Mouse (Mus musculus) layer of hippocampus, adult 18-20 months (tissue): ENCODE measurements at regions not wholly inside any gene's neighbourhood (a gene's known extent, or its start where the extent isn't known, plus 50 kb on each side); places are given as distances from the start of the nearest gene placed in this dataset.
A peak's percentile ranks its signal among the peaks of the same experiment; 100 is the strongest.

Experiments used
- DNase-seq, 2 experiments: peaks; one replicate each; pipeline ENCODE4 v3.0.0; 2022; ENCODE audit warnings: low spot score in 2 of 2

DNA sequence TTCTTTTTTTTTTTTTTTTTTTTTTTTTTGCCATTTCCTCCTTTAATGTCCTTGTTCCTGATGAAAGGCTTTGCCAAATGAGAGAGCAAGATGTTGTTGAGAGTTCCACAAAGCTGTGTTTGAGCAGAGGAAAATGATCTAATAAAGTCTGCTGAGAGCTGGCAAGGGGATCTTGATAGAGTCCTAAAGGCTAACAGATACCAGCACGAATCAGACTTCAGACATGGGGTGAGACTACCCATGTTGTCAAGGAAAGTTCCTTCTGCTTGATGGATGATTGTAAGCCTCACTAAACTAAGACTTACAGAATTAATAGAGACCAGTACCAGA, 665.2 kb upstream of the Fam92a start:
- no peak for DNase-seq

DNA sequence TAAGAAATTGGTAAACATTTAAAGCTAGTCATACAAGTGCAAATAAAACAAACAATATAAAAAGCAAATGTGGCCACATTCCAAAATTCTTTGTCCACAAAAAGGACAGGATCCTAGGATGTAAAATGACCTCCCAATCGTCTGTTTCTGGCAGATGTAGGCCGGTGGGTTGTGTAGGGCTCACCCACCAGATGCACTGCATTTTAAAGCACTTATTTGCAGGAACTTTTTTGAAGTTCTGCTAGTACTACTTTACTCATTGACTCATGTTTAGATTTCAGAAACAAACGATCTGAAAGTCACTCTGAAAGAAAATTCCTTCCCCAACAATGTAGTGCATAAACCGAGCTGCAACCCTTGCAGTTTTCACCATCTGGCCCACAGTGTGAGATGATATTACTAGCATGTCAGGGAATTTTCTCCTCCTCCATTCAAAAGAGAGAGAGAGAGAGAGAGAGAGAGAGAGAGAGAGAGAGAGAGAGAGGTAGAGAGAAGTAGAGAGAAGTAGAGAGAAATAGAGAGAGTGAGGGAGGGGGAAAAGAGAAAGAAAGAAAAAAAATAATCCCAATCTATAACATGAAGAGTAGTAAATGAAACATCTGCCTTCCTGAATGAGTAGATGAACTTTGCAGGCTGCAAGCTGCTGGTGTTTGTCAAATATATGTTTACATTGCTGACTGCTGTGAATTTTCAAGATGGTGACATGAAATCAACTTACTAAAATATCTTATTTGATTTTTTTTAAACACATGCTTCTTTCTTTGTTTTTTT, 664.7 kb upstream of the Fam92a start:
- no peak for DNase-seq

DNA sequence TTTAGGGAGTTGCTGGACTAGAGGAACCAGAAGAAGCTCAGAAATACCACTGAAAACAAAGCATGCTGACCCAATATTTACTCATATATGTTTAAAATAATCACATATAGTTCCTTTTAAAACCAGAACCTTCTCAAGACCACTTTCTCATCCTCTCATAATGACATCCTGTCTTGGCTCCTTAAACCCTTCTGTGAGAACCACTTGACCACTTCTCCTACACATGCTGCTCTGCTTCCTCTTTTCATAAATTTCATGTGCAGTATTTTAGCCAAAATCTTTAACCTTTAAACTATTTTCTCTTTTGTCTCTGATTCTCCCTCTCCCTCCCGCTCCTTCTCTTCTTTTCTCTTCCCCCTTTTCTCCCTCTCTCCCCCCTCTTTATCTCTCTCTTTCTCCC, 654.6 kb upstream of the Fam92a start:
- no peak for DNase-seq

DNA sequence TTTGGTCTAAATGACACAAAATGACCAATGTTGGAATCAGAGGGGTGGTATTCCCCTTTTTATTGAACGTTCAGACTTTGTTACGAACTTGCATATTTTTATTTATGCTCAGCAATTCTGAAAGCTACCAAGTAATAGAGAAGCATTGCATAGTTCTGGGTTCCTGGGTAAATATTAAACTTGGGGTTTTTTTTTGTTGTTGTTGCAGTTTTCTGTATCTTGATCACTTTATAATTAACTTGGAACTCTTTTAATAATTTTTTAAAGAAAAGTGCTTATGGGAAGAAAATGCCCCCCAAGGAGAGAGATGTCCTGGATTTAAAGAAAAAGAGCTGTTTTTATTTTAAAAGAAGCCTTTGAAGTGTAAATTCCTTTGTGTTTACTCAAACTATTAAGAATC, 642.4 kb upstream of the Fam92a start:
- no peak for DNase-seq

DNA sequence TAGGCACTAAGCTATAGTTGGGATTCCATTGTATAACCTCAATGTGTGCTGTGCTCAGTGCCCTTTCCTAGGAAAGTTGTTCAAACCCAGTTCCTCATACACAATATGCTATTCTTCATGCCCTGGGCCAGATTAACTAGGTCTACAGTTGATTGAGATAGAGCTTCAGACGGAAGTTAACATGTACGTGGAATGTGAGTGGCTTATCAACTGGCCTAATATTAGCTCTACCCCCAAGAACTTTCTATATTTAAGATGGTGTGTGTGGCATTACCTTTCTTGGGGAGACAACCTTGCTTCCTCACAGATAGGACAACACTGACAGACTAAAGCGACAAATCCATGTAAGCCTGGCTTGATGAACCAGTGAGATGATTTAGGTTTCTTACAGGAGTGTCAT, 629.4 kb upstream of the Fam92a start:
- DNase-seq = no peak

DNA sequence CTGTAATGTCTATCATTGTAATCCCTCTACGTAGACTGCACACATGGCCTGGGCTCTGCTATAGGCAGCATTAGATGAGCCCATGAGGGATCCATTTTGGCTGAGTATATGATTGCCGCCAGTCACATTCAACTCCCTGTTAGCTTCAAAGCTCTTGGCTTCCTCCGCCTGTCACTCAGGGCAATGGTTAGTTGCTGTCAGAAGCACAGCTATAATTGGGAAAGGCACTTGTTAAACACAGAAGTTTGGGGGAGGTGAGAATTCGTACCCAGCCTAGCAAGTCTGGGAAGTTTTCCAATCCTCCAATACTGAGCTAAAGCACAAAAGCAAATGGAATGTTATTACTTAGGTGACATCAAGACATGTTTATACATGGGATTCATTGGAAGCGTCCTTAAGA, 627.7 kb upstream of the Fam92a start:
- DNase-seq = peak; percentile 66 to 84

DNA sequence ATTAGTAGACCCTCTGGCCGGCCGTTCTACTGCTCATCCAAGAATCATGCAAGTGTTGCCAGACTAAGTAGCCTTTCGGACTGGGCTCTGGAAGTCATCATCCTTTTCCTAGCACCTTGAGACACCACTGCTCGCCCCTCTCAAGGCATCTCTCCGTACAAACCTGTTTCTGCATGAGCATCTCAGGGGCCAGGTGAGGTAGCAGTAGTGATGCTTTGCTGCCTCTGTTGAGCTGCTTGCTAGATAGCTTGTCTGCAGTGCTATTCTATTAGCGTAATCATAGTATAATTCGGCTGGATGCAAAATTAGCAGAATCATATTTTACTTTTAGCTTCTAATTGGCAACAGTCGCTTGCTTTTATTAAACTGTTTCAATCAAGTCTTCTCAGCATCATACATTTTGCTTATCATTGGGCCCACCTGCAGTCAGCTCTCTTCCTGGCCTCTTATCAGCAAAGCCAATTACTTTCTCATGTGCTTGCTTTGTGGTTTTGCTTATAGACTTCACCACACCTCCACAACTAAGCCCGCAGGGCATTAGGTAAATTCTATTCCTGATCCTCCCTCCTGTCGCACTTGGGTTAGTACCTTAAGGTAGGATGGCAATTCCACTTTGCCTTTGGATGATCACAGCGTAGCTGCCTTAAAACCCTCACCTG, 621.1 kb upstream of the Fam92a start:
- DNase-seq = no peak

DNA sequence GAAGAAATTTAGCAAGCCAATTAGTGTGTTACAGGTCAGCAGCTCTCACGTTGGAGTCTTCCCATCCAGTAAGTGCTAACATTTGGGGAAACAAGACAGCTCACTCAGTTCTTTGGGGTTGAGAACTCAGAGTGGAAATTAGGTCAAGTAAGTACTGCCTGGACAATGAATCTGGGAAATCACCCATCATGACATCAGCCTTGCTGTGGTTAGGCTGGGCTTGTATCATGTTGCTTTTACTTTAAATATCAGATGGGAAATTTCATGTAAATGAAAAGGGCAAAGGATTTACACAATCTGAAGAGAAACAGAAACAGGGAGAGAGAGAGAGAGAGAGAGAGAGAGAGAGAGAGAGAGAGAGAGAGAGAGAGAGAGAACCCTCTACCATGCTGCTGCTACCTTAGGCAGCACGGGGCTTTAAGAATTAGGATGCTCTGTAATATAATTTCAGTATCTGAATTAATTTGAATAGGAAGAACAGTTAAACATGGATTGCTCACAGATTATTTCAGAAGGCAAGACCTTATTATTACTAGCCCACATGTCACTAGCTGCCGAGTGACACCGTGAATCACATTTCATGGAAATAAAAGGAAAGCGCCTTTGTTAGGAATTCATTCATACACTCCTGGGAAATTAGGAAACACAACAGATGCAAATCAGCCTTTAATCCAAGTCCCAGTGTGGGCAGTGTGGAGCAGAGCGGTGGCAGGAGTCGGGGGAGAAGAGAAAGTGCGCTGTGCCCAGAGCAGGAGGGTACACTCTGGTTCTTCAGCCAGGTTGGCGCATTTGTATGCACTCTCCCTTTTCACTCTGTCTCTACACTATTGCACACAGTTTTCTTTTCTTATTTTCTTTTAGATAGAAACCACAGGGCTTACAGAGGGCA, 620.2 kb upstream of the Fam92a start:
- no peak for DNase-seq

DNA sequence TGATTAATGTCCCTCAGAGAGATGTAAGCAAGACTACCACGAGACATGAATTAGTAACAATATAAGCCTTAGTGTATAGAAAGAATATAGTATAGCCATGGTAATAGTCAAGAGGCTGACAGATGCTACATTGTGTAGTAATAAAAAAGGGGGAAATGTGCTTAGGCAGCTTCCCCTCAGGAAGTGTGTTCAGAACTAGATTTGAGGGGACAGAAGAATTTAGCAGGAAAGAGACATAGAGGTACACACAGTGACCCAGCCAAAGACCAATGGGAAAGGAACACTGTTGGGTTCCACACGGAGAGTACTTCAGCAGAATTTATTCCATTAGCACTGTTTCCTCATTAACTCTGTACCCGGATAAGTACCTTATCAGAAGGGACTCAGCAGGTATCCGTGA, 614.0 kb upstream of the Fam92a start:
- no peak for DNase-seq

DNA sequence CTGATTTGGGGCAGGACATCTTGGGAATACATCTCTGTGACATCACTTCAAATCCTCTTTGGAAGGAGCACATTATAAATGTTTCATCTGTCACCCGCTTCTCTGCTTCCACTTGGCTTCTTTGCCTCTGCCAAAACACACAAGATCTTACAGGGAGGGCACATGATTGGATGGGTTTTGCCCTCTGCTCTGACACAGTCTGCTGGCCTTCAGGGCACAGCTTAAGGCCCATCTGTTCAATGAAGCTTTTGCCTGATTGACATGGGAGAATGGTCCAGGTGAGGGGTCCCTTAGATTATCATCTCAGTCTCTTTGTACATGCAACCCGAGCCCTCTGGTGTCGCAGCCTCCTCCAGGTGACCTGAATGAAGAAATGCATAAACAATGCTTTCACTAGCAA, 612.7 kb upstream of the Fam92a start:
- no peak for DNase-seq

DNA sequence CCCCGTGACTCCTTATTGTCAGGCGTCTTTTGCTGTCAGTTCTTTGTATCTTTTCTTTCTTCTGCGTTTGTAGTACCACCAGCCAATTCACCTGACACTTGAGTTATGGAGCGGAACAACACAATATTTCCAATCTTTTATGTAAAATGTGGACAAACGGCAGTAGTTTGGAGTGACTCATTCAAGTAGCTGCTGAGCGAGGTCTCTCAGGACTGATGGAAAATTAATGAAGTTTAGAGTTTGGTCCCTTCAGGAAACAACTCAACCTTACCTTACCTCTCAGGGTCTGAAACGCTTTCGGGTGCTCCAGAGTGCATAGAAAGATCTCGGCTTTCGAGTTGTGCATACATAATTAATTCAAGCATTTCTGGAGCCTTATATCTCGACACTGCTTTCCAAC, 612.3 kb upstream of the Fam92a start:
- no peak for DNase-seq

DNA sequence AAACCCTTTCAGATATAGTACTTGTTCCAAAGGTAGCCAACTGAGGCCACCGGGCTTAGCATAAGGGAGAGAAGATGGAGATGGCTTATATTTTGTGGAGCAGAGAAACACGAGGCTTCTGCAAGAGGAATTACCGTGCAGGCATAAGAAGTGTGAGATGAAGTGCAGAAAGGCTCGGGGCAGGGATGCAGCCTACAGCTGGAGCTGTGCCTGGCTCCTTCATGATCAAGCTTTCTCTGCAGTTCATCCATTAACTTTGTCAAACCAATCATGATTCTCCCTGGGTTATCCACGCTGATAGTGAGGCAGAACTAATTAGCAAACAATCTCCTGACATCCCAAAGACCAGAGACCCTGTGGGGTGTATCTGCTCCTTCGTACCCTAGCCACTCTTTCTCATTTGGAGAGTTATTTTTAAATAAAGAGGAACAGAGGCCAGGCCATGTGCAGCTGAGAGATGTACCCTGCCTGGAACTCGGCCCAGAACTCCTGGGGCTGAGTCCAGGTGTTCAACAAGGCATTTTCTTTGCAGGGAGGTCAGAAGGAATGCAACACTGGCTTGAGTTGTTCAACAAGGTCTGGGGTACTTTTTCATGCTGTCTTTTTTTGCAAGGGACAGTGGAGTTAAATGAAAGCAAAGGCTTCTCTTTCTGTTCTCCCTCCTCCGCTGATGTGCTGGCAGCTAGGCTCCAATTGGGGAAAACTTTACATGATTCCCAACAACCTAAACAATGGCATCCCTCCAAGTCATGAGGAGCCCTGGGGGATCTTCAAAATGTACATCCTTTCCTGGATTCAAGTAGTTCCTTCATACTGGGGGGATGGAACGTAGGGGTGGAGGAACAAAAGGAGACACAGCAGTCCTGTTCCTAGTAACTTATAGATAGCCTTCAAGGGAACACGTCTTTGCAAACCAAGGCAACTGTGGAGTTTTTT, 610.4 kb upstream of the Fam92a start:
- DNase-seq = no peak

DNA sequence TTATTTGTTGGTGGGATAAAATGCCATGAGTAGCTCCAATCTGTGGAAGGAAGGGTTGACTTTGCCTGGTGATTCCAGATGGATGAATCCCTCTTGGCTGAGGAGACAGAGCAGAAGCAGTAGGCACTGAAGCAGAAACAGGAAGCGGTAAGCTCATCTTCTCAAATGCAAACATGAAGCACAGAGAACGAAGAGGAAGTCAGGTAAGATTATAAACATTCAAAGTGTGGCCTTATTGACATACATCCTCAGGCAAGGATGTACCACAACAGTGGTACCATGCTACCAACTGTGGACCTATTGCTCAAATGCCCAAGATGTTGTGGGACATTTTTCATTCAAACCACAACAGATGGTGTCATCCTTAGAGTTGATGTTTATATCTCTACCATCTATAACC, 608.4 kb upstream of the Fam92a start:
- DNase-seq = no peak

DNA sequence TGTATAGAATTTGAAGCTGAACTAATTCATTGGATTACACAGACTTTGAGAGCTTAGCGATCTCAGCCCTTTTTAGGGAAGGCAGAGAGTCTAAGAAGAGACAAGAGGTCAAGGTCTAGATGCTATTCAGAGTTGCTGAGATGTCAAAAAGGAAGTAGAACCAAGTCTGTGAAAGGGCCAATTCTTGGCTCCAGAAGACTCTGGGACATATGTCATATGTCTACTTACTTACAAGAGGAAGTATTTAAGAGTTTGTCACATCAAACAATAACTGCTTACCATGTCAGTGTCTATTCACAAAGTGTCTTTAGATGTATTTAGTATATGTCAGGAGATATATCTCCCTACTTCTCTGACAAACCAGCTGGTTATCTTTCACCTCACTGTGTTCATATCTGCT, 607.4 kb upstream of the Fam92a start:
- DNase-seq = no peak

DNA sequence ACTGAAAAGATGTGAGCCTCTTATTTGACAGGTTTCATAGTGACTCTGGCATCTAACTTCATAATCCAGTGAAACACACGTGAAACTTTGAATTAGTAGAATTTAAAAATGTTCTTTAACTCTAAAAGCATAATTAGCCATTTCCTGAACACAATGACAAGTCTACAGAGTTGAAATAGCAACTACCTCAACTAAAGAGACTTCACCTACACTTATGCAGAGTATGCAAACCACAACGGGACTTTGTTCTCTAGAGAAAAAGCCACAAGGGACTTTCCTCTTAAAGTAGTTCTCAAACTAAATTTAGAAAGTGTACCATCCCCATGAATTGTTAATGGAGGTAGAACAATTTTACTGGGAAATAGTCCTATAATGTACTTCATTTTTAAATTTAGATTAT, 606.3 kb upstream of the Fam92a start:
- DNase-seq = no peak

DNA sequence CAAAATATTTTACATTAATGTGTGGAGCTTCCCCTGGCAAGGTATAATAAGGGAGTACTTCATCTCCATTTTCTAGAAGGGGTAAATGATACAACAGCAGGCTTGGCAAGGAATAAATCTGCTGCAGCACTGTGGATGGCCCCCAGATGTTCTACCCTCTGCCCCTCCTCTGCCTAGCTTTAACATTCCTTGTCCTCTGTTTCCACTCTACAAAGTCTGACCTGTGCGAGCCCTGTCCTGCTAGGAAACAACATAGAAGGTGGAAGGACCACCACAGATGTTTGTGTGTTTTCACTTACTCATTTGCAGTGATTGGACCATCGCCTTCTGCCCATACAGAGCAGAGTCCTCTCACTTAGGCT, 604.4 kb upstream of the Fam92a start:
- no peak for DNase-seq

DNA sequence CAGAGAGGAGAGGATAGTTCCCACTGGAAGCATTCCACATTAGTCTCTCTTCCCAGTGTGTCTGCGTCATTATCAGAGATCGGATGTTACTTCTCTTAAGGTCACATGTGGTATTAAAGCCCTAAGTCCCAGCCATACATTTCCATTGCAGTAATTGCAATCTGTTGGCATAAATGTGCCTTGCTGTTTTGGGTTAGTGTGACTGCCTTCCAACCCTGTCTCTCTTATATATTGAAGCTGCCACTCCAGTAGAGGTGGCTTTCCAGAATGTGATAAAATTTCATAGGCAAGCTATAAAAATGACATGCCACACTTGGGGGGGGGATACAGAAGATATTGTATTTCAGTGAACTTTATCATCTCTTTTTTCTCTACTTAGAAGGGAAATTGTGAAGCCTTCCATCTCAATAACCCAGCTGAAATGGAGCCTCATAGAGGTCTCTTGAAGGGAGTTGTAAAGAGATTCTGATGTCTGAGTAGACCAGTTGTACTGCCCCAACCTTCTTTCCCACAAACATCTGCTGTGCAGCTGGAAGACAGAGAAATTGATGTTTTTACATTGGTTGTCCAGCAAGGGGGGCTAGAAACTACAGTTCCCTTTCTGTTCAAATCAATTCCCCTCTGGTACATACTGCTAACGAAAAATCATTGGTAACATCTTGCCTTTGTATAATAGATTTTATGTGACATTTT, 603.9 kb upstream of the Fam92a start:
- DNase-seq = no peak

DNA sequence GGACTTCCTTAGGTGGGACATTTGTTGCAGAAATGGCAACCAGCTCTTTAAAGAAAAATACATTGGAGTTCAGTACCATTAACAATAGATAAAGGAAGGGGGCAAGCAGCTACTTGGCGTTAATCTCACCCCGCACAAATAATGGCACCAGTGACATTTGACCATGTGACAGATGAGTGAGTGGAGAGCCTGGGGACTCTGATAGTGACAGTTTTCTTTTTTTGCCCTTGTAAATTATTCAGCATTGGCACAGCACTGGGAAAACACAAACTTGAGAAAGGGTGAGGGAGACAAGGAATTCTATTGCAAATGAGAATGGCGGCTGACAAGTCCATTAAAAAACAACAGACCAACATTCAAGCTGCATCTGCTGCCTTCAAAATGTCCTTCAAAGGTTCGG, 603.3 kb upstream of the Fam92a start:
- DNase-seq = no peak

DNA sequence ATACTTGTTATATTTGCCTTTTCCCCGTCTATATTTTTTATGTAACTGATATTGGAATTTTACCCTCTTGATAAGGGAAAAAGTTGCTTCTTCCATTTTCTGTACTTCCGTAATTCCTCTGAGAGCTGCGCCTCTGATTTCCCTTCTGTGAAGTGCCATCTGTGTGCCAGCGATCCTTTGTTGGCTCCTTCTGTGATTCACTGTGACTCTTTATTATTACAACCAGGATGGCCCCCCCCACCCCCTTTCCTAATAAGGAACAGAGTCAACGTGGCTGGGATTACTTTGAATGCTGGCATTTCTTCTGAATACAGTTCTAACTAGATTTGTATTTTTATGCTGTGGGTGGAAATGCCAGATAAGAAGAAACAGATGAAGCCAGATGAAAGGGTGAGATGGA, 602.9 kb upstream of the Fam92a start:
- peak in 1 of 2 experiments; percentile 51 for DNase-seq

DNA sequence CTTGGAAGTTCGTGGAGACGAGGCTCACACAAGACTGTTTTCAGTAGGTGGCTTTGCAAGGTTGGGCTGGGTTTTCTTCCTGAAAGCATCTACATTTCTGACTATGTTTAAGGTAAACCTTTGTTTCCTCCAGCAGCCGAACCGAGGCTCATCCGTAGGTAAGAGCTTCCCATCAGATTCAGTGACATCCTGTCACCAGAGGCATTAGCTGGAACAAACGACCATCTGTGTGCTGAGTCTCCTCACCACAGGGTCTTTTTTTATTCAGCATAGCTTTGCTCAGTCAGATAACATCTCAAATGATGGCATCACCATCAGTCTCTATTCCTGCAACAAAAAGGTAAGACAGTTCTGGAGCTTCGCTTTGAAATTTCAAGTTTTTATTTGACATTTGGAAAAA, 601.4 kb upstream of the Fam92a start:
- DNase-seq = no peak
